Mouse (Mus musculus): ENCODE results near the gene Eef1a2.
"Not testable (repeated sequence)": the region's sequence is repeated elsewhere in the genome, so short reads cannot be mapped to it uniquely, and the experiment has no call there.

Eef1a2 gene

DNA sequence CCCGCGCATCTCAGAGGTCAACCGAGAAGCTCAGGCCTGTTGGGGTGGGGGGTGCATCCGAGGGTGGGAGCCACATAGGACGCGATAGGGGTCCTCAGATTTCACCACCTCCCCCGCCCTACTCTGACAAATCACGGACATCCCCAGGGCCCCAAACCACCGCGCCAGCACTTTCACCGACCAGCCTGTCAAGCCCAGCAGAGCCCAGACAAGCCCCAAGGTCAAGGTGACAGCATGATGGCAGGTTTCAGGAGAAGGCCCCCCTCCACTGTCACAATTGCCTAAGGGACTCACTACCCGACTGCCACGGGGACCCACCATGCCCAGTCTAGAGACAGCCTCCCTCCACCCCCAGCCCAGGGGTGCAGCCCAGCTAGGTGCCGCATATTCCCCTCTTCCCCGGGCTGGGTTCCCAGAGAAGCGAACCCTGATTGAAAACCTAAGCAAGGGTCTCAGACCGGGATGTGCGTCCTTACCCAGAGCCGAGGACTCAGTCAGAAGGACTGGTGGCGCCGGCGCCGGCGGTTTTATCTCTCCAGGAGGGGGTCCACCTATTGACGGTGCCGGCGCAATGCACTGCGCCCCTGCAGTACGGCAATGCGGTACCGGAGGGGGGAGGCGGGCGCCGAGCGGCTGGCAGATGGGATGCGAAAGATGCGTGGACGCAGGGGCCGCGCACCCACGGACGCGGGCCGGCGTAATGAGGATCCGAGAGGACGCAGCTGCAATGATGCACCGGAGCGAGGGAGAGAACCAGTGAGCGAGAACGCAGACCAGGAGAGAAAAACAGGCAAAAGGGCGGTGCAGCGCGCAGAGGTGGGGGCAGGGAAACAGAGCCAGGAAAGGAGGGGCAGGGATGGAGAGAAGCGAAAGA lies at the start of gene Eef1a2:
Gene Eef1a2 (minus strand): TSS at position 767 of the 874 bp plus-strand sequence.
- no peak for DNase-seq (ENCODE audit: low read depth, low spot score)

GRCm38 (mm10) chr2:181206118-181206517 lies 49.3 kb upstream of the Eef1a2 start:
- DNase-seq (ENCODE audit: low read depth, low spot score): no peak

DNA sequence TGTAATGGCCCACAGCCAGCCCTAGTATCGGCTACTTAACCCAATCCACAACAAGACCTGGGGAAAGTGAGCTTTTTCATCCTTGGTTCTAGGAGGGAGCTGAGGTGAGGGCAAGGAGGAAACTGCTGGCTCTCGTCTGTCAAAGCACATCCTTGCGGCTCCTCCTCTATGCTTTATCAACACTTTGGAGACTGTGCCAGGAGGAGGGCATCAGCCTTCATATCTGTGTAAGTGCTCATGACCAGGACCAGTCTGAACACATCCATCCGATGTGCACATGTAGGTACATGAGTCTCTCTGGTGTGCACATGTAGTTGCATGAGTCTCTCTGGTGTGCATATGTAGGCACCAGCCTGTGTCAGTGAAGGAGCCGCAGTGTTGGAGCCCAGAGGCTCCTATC lies 48.9 kb upstream of the Eef1a2 start:
- no peak for DNase-seq (ENCODE audit: low read depth, low spot score)

DNA sequence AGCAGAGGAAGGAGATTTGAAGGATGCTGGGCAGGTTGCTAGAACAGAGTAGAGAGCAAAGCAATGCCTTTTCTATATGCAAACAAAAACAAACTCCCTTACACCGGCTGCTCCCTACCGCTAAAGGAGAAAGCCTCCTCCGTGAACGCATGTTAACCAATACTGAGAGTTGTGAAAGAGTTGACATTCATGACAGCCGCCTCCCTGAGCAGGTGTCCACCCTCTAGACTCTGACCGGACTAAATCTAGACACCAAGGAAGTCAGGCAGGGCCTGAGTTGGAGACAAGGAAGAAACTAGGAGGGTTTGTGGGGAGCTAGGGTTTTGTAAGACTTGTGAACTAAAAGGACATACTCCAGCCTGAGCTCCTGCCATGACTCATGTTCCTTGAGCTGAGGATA lies 46.1 kb upstream of the Eef1a2 start:
- DNase-seq (ENCODE audit: low read depth, low spot score): no peak

GRCm38 (mm10) chr2:181202422-181202821 lies 45.6 kb upstream of the Eef1a2 start, which contains the start of gene Ptk6:
Ptk6 (minus strand) TSS chr2:181202789.
- DNase-seq (ENCODE audit: low read depth, low spot score): no peak

DNA sequence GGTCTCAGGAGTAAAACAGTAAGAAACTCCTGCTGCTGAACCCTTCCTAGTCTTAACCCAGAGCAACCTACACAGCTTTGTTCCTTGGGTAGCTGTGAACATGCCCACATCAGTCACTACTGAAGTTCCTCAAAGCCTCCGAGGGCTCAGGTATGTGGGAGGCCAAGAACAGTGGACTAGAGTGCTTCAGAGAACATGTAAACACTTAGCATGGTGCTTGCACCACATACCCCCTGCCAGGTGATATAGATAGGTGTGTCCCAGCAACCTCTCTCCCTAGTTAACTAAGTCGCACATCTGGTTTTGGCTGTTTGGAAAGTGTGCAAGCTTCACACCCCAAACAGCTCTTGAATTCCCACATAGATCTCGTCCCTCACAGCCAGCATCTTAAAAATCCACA lies 44.8 kb upstream of the Eef1a2 start:
- no peak for DNase-seq (ENCODE audit: low read depth, low spot score)

- no peak for DNase-seq (ENCODE audit: low read depth, low spot score)
Measured at GRCm38 (mm10) chr2:181196628-181197300, 40.0 kb upstream of the Eef1a2 start.

DNA sequence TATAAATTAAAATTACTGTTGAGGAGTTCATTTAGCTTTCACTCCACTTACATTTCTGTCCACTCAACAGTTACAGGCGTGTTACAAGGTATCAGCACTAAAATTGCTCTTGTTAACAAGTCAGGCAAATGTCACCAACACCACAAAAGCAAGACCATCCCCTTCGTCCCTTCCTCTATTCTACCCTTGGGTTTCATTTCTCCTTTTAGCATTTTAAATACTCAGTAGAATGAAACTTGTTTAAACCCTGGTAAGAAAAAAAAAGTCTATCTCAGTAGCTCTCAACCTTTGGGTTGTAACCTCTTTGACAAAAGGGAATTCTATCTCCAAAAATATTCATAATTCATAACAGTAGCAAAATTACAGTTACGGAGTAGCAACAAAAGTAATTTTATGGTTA lies 36.2 kb upstream of the Eef1a2 start:
- DNase-seq (ENCODE audit: low read depth, low spot score): no peak

GRCm38 (mm10) chr2:181191936-181192335 lies 35.1 kb upstream of the Eef1a2 start:
- no peak for DNase-seq (ENCODE audit: low read depth, low spot score)

- DNase-seq (ENCODE audit: low read depth, low spot score): not testable (repeated sequence)
Measured at GRCm38 (mm10) chr2:181191385-181191784, 34.6 kb upstream of the Eef1a2 start.

DNA sequence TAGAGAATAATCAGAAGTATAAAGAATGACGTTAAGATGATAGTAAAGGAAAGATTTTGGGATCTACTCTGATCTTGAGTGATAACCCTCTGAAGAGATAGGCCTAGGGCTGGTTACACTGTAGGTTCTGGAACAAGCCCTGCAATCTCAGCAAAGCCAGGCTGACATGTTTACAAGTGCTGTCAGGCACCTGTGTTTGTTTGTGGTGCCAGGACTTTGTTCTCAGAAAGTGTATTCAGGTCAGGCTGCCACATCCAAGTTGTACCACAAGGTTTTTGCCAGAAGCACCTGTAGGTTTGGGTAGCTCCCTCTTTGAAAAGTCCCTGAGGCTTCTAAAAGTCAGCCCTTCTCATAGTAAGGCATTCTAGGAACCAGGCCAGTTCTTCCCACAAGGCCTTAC lies 32.5 kb upstream of the Eef1a2 start:
- no peak for DNase-seq (ENCODE audit: low read depth, low spot score)

DNA sequence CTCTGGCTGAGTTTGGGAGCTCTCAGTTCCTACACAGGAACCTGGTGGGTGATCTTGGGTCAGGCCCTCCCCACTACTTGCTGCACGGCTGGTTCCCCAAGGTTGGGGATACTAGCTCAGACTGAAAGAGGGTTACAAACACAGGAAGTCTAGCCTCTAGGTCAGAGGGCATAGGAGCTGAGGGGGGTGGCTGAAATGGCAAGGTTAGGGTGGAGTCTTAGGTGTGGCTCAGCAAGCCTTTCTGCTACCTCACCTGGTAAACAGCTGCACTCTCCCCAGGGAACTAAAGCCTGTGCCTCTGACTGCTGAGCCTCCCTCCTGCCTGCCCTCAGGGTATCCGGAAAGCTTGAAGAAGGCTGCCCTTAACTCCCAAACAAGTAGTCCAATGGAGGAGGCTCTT lies 31.9 kb upstream of the Eef1a2 start:
- peak; percentile 47 for DNase-seq (ENCODE audit: low read depth, low spot score)

- peak; percentile 98 for DNase-seq (ENCODE audit: low read depth, low spot score)
Measured at GRCm38 (mm10) chr2:181187121-181188000, 30.5 kb upstream of the Eef1a2 start, which contains the start of gene Ppdpf. Ppdpf (plus strand) TSS chr2:181187247.

DNA sequence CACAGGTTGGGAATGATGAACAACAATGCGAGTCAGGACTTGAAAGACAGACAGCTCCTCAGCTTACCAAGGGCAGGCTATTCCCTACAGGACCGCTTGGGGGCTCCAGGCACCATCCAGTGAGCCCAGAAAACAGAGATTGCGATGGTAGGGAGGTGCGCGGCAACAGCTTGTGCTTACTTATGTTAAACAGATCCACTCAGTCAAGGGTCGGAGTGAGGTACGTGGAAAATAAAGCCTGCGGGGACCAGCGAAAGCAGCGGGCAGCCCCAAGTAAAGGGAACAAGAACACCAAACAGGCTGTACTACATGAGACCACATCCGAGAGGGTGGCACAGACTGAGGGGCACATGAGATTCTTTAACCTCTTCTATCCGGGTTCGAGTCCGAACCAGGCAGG lies 29.8 kb upstream of the Eef1a2 start:
- peak; percentile 93 for DNase-seq (ENCODE audit: low read depth, low spot score)

GRCm38 (mm10) chr2:181180898-181181297 lies 24.1 kb upstream of the Eef1a2 start:
- DNase-seq (ENCODE audit: low read depth, low spot score): no peak

GRCm38 (mm10) chr2:181178471-181178870 lies 21.7 kb upstream of the Eef1a2 start:
- DNase-seq (ENCODE audit: low read depth, low spot score): no peak

- DNase-seq (ENCODE audit: low read depth, low spot score): no peak
Measured at GRCm38 (mm10) chr2:181178015-181178414, 21.2 kb upstream of the Eef1a2 start.

DNA sequence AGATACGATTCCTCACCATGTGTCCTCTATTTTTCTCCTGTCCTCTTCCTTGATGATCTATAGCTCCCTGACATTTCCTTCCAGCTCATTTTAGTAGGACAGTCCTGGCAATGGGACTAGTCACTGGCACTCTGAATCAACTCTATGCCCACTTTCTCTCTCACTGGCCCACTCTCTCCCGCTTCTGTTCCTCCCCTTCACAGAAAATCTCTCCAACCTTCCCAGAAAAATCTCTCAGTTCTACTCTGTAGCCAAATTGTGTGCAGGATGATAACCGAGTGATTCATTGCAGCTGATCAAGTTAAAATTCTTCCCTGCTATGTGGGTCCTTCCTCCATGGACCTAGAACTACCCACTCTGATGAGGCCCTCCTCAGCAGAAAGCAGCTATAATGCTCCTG lies 17.8 kb upstream of the Eef1a2 start:
- DNase-seq (ENCODE audit: low read depth, low spot score): no peak

- no peak for DNase-seq (ENCODE audit: low read depth, low spot score)
Measured at GRCm38 (mm10) chr2:181166469-181166868, 9.7 kb upstream of the Eef1a2 start.

DNA sequence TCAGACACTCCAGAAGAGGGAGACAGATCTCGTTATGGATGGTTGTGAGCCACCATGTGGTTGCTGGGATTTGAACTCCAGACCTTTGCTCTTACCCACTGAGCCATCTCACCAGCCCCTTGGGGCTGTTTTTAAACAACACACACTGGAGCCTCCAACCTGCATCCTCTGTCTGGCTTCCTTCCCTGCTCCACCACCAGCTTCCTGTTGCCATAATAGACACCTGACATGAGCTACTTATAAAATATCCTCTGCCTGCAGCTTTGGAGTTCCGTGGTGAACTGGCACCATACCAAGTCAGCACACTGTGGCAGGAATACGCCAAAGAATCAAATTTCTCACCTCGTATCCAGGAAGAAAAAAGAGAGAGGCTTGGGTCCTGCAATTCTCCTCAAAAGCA lies 4.0 kb upstream of the Eef1a2 start:
- DNase-seq (ENCODE audit: low read depth, low spot score): no peak

DNA sequence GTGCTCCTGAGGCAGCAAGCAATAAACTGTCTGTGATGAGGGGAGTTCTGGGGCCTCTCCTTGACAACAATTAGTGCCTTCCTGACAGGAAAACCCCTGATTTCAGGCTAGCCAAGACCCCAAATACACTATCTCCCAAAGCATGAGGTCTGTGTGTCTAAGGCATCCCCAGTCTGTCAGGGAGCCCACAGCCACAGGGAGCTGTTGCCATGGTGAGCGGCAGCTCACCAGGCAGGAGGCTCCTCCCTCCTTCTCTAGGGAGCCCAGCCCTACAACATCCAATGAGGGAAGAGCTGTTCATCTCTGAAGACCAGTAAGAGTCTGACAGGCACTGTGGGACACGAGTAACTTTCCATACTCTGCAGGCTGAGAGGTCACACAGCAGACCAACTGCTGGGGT lies 3.0 kb upstream of the Eef1a2 start:
- DNase-seq (ENCODE audit: low read depth, low spot score): no peak

GRCm38 (mm10) chr2:181159091-181159514 lies 2.3 kb upstream of the Eef1a2 start:
- DNase-seq (ENCODE audit: low read depth, low spot score): no peak

All from CD4-positive, CD25-positive, alpha-beta regulatory T cell, adult 2 months (primary cell).